Mouse (Mus musculus) brown adipose tissue, adult 24 weeks (tissue): ENCODE measurements at regions not wholly inside any gene's neighbourhood (a gene's known extent, or its start where the extent isn't known, plus 50 kb on each side); places are given as distances from the start of the nearest gene placed in this dataset.
"Not testable (repeated sequence)": the region's sequence is repeated elsewhere in the genome, so short reads cannot be mapped to it uniquely, and the experiment has no call there.

Source experiments
- H3K27ac ChIP-seq: fragments of 200-500 bp; replicated peaks from 2 replicates; pipeline ENCODE4 v1.5.1; 2012; ENCODE audit warnings: low read depth, mild to moderate bottlenecking, low read length
- H3K4me1 ChIP-seq: fragments of 200-500 bp; 2 replicates; pipeline ENCODE4 v1.6.1; 2012; ENCODE audit warnings: low read length, mixed read lengths; ENCODE audit not compliant: control insufficient read depth, insufficient read depth, insufficient read length
- H3K4me3 ChIP-seq: fragments of 200-500 bp; 2 replicates; pipeline ENCODE4 v1.5.1; 2012; ENCODE audit warnings: low read depth, mild to moderate bottlenecking, low read length, moderate library complexity; ENCODE audit not compliant: insufficient read depth

GRCm38 (mm10) chr9:115456638-115457037 is 146.4 kb upstream of the Stt3b start:
- Histone ChIP-seq H3K4me3 (no peak overlapping the region), H3K4me1 (no peaks in the 10 kb centered on the region), H3K27ac (no peak overlapping the region)

GRCm38 (mm10) chr9:115457889-115458710 is 147.9 kb upstream of the Stt3b start:
- H3K4me1 ChIP-seq: no peaks in the 10 kb centered on the region
- no peak overlapping the region for H3K27ac ChIP-seq
- H3K4me3 ChIP-seq: no peak overlapping the region

- H3K27ac ChIP-seq, H3K4me3 ChIP-seq, H3K4me1 ChIP-seq: not testable (repeated sequence)
These were observed 148.9 kb upstream of the Stt3b start for GRCm38 (mm10) chr9:115459075-115459474.

GRCm38 (mm10) chr9:115465326-115465725 is 155.1 kb upstream of the Stt3b start:
- Histone ChIP-seq H3K27ac (no peak overlapping the region), H3K4me3 (no peak overlapping the region), H3K4me1 (no peaks in the 10 kb centered on the region)

- no peak overlapping the region for H3K4me3 ChIP-seq
- H3K4me1 ChIP-seq: no peaks in the 10 kb centered on the region
- H3K27ac ChIP-seq: no peak overlapping the region
These were observed 158.4 kb upstream of the Stt3b start for GRCm38 (mm10) chr9:115468641-115469040.

GRCm38 (mm10) chr9:115471582-115471981 is 161.4 kb upstream of the Stt3b start:
- Histone ChIP-seq H3K27ac (no peak overlapping the region), H3K4me3 (no peak overlapping the region), H3K4me1 (no peaks in the 10 kb centered on the region)

- Histone ChIP-seq H3K4me1 (no peaks in the 10 kb centered on the region), H3K4me3 (no peak overlapping the region), H3K27ac (no peak overlapping the region)
These were observed 162.8 kb upstream of the Stt3b start for GRCm38 (mm10) chr9:115473037-115473436.

GRCm38 (mm10) chr9:115473847-115474246 is 163.6 kb upstream of the Stt3b start:
- H3K27ac ChIP-seq: no peak overlapping the region
- H3K4me1 ChIP-seq: no peaks in the 10 kb centered on the region
- H3K4me3 ChIP-seq: no peak overlapping the region

- no peak overlapping the region for H3K27ac ChIP-seq
- no peaks in the 10 kb centered on the region for H3K4me1 ChIP-seq
- no peak overlapping the region for H3K4me3 ChIP-seq
These were observed 164.1 kb upstream of the Stt3b start for GRCm38 (mm10) chr9:115474342-115474741.

GRCm38 (mm10) chr9:115476205-115476604 is 166.0 kb upstream of the Stt3b start:
- H3K4me3 ChIP-seq: no peak overlapping the region
- H3K4me1 ChIP-seq: no peaks in the 10 kb centered on the region
- H3K27ac ChIP-seq: no peak overlapping the region

GRCm38 (mm10) chr9:115477556-115478220 is 167.5 kb upstream of the Stt3b start:
- Histone ChIP-seq H3K4me1 (no peaks in the 10 kb centered on the region), H3K4me3 (no peak overlapping the region), H3K27ac (no peak overlapping the region)

GRCm38 (mm10) chr9:115478946-115479345 is 168.7 kb upstream of the Stt3b start:
- no peak overlapping the region for H3K4me3 ChIP-seq
- no peak overlapping the region for H3K27ac ChIP-seq
- no peaks in the 10 kb centered on the region for H3K4me1 ChIP-seq

- no peak overlapping the region for H3K4me3 ChIP-seq
- H3K4me1 ChIP-seq: no peaks in the 10 kb centered on the region
- H3K27ac ChIP-seq: no peak overlapping the region
These were observed 171.0 kb upstream of the Stt3b start for GRCm38 (mm10) chr9:115481176-115481575.

- Histone ChIP-seq H3K27ac (no peak overlapping the region), H3K4me3 (no peak overlapping the region), H3K4me1 (no peaks in the 10 kb centered on the region)
These were observed 172.8 kb upstream of the Stt3b start for GRCm38 (mm10) chr9:115483024-115483423.

- no peaks in the 10 kb centered on the region for H3K4me1 ChIP-seq
- no peak overlapping the region for H3K27ac ChIP-seq
- no peak overlapping the region for H3K4me3 ChIP-seq
These were observed 173.5 kb upstream of the Stt3b start for GRCm38 (mm10) chr9:115483721-115484120.

- H3K4me1 ChIP-seq: no peaks in the 10 kb centered on the region
- no peak overlapping the region for H3K4me3 ChIP-seq
- H3K27ac ChIP-seq: no peak overlapping the region
These were observed 174.2 kb upstream of the Stt3b start for GRCm38 (mm10) chr9:115484408-115484807.
